ENCODE assay signal across 19 mouse cellular contexts in genomic region chr14:11438611-11439010, GRCm38 (mm10).
"Had no signal": no experiment of that assay in that cellular context is flagged by ENCODE, and none has a peak within 500 bp of the region (broad histone marks: within the 10 kb centered on the region; RNA-seq: fewer than 3 reads in every experiment).

No protein-coding gene starts in this region.

- H3K27ac ChIP-seq: liver, embryonic 15.5 days; lung, embryonic 15.5 days; macrophage; midbrain, embryonic 13.5 days; midbrain, embryonic 15.5 days; neural tube, embryonic 12.5 days; stomach, embryonic 15.5 days; stomach, postnatal 0 days had no signal

- H3K4me3 ChIP-seq: liver, embryonic 15.5 days; lung, embryonic 15.5 days; megakaryocyte, embryonic 14.5 days; midbrain, embryonic 13.5 days; midbrain, embryonic 15.5 days; neural tube, embryonic 12.5 days; stomach, embryonic 15.5 days had no signal

- H3K9ac ChIP-seq: liver, embryonic 15.5 days; liver, postnatal 0 days; lung, embryonic 15.5 days; midbrain, embryonic 13.5 days; midbrain, embryonic 15.5 days; neural tube, embryonic 12.5 days; stomach, embryonic 15.5 days had no signal

- DNase-seq: liver, postnatal 0 days; lung, adult 2 months; lung, postnatal 14 days; lung, postnatal 36 days; right cerebral cortex, adult 18-20 months; right cerebral cortex, postnatal 14 days; thymus, adult 2 months; thymus, postnatal 36 days had no signal

- H3K4me1 ChIP-seq: liver, embryonic 15.5 days; lung, embryonic 15.5 days; megakaryocyte, embryonic 14.5 days; midbrain, embryonic 13.5 days; midbrain, embryonic 15.5 days; neural tube, embryonic 12.5 days; stomach, embryonic 15.5 days had no signal

- H3K36me3 ChIP-seq: liver, embryonic 15.5 days; lung, embryonic 15.5 days; midbrain, embryonic 13.5 days; midbrain, embryonic 15.5 days; neural tube, embryonic 12.5 days; stomach, embryonic 15.5 days had no signal

- H3K4me2 ChIP-seq: liver, embryonic 15.5 days; lung, embryonic 15.5 days; midbrain, embryonic 11.5 days; midbrain, embryonic 13.5 days; midbrain, embryonic 15.5 days; neural tube, embryonic 12.5 days; stomach, embryonic 15.5 days had no signal

- H3K27me3 ChIP-seq: liver, embryonic 15.5 days; lung, embryonic 15.5 days; megakaryocyte, embryonic 14.5 days; midbrain, embryonic 13.5 days; midbrain, embryonic 15.5 days; neural tube, embryonic 12.5 days; stomach, embryonic 15.5 days had no signal

- ATAC-seq: liver, postnatal 0 days; lung, postnatal 0 days; midbrain, embryonic 13.5 days; midbrain, embryonic 15.5 days had no signal

- H3K9me3 ChIP-seq: liver, embryonic 15.5 days; lung, embryonic 15.5 days; midbrain, embryonic 13.5 days; midbrain, embryonic 15.5 days; neural tube, embryonic 12.5 days; stomach, embryonic 15.5 days had no signal
